Mouse (Mus musculus): ENCODE measurements around the gene Ptges.

- TF ChIP-seq CTCF (IDR thresholded peaks at IDR 0.05; ENCODE audit: low read depth) (no peak), EP300 (IDR thresholded peaks at IDR 0.05; ENCODE audit: low read depth) (no peak)
Measured at GRCm38 (mm10) chr2:30875096-30875495, 54.6 kb downstream of the Ptges start.

Measured in heart, postnatal 0 days (tissue).